Mouse (Mus musculus) brain, embryonic 14.5 days (tissue): ENCODE results near the gene Lrba. TPM values are rescaled to one million over a fixed set of nuclear protein-coding genes. Genes with fewer than 3 reads are reported as not detected.

Experiments
- DNase-seq: peaks from one replicate; pipeline ENCODE4 v3.0.0-alpha.2; 2011; ENCODE audit warnings: low read depth
- CTCF ChIP-seq: fragments of 200-500 bp; IDR thresholded peaks from 2 replicates; pipeline ENCODE4 v1.5.1; 2012; ENCODE audit warnings: inconsistent platforms, mild to moderate bottlenecking, moderate library complexity, borderline replicate concordance; ENCODE audit not compliant: insufficient read depth, insufficient read length; ENCODE audit errors: extremely low read depth
- POLR2A ChIP-seq: fragments of 200-500 bp; IDR thresholded peaks from 2 replicates; pipeline ENCODE4 v1.6.1; 2012; ENCODE audit warnings: mild to moderate bottlenecking, inconsistent platforms, borderline replicate concordance; ENCODE audit not compliant: poor library complexity, insufficient read depth, insufficient read length, severe bottlenecking; ENCODE audit errors: extremely low read depth
- polyA plus RNA-seq: library from polyadenylated mRNA; depleted of rRNA; stranded (reverse); fragments of >200 nt; gene quantifications from 2 replicates; pipeline ENCODE4 v1.2.3, GENCODE M21; 2012

Gene Lrba
- polyA plus RNA-seq, 1 experiment, result 16.8 TPM

GRCm38 (mm10) chr3:86538645-86539554 is 314.4 kb downstream of the Lrba start:
- peak; percentile 64 for DNase-seq
- TF ChIP-seq CTCF, result no peak
- no peak for TF ChIP-seq POLR2A

- peak; percentile 39 for DNase-seq
Measured at GRCm38 (mm10) chr3:86539555-86540168, 315.2 kb downstream of the Lrba start.

GRCm38 (mm10) chr3:86541074-86541614 is 316.7 kb downstream of the Lrba start:
- DNase-seq, result peak; percentile 55
- TF ChIP-seq CTCF, result no peak
- TF ChIP-seq POLR2A, result no peak

More at GRCm38 (mm10) chr3:86539555-86540168, 315.2 kb downstream of the Lrba start:
- TF ChIP-seq POLR2A (no peak), CTCF (no peak)

- no peak for TF ChIP-seq CTCF
Measured at GRCm38 (mm10) chr3:86541863-86542397, 317.4 kb downstream of the Lrba start.

GRCm38 (mm10) chr3:86544785-86545184 is 320.3 kb downstream of the Lrba start:
- DNase-seq, result peak; percentile 71
- TF ChIP-seq POLR2A, result no peak
- TF ChIP-seq CTCF, result no peak

More at GRCm38 (mm10) chr3:86541863-86542397, 317.4 kb downstream of the Lrba start:
- peak; percentile 55 for DNase-seq

GRCm38 (mm10) chr3:86545945-86546344 is 321.5 kb downstream of the Lrba start:
- TF ChIP-seq CTCF, result no peak
- TF ChIP-seq POLR2A, result no peak
- DNase-seq, result peak; percentile 45

GRCm38 (mm10) chr3:86546471-86547250 is 322.2 kb downstream of the Lrba start:
- DNase-seq, result peak; percentile 82
- no peak for TF ChIP-seq CTCF
- TF ChIP-seq POLR2A, result no peak

GRCm38 (mm10) chr3:86547251-86547791 is 322.8 kb downstream of the Lrba start:
- TF ChIP-seq POLR2A (no peak), CTCF (no peak)
- DNase-seq, result peak; percentile 67

DNA sequence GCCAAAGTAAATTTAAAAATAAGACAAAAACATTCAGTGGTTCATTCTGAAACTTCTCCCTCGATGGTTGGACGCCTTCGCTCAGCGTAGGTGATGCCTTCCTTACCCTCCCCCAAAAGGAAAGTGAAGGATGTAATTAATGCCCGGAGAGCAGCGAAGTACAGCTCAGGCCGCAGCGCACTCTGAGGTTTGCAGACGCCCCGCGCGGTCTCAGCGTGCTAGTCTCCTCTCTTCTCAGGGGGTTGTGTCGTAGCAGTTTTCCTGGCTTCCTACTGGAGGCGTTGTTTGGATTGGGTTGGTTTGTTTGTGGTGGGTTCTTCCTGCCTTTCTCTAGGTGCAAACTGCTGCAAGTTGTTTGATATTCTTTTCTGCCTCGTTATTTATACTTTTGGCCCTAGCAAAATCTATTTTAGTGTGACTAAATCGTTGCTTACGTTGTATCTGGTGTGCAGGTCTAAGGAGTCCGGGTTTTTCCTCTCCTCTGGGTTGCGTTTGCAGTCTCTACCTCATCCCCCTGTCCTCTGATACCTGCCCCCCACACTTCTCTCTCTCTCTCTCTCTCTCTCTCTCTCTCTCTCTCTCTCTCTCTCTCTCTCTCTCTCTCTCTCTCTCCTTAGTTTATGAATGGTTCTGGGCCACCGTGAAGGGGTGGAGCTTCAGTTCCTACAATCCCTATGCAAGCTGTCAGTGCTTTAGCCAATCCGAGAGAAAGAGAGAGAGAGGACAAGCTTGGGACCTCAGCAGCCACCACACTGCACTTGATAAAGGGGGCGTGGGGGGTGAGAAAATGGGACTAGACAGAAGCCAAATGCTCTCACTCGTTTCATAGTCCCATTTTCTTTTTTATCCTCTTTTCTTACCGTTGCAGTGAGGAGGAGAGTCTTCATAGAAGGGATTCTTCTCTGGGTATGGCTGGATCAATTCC is 323.9 kb downstream of the Lrba start, which contains the start of gene Mab21l2:
Mab21l2 (minus strand) TSS at position 539 of the 925 bp plus-strand sequence.
- DNase-seq, result peak; percentile 91
- TF ChIP-seq CTCF, result peak; percentile 16; the same call in 1 of the 2 replicates
- TF ChIP-seq POLR2A, result no peak

DNA sequence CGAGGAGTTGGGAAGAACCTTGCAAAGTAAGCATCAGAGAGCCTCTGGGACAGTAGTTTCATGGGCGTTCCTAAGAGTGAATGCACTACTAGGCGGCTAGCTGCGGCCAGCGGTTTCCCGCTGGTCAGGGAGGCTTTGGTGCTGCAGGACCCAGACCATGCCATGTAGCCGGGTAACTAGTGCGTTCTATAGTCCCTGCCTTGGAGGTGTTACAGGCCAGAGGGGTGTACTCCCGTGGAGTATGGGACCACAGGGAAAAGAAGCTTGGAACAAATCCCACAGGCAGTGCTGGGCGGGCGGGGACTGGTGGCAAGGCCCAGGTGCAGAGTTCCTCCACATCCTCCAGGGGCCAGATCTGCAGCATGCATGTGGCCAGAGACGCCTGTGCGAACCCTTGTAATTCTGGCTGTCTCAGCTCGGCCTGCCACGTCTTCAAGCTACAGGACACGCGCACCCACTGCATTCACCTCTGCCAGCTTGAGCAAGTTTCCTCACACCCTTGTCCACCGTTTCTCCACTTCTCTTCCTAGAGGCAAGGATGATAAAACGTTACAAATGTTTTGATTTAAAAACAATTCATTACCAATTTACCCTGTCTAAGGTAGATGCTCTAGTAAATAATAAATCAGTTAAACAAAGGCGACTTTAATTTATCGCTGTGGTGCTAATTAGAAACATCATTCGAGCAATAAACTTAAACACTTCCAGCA is 326.0 kb downstream of the Lrba start:
- peak; percentile 69 for DNase-seq
- TF ChIP-seq POLR2A (no peak), CTCF (no peak)
